24 mouse cellular contexts compared by ENCODE assay signal in genomic region chr12:91312591-91312990, GRCm38 (mm10).
A peak's percentile ranks its signal among the peaks of the same experiment; 100 is the strongest.
DNase-seq lines count a peak whose midpoint lies in the region; ATAC-seq lines count a peak whose summit lies in the region.
"Had no signal": no experiment of that assay in that cellular context is flagged by ENCODE, and none has a peak within 500 bp of the region (broad histone marks: within the 10 kb centered on the region; RNA-seq: fewer than 3 reads in every experiment).

No protein-coding gene starts in this region.

- H3K9me3 ChIP-seq in liver, embryonic 16.5 days (replicated peaks; ENCODE audit: control insufficient read depth, low read length) = no peaks in the 10 kb centered on the region
- H3K9me3 ChIP-seq in liver, embryonic 11.5 days (ENCODE audit: control insufficient read depth, low read length) = no peaks in the 10 kb centered on the region
- H3K9me3 ChIP-seq in kidney, embryonic 16.5 days (ENCODE audit: low read length) = no peaks in the 10 kb centered on the region
- no peaks in the 10 kb centered on the region for H3K9me3 ChIP-seq in hindbrain, embryonic 10.5 days
- H3K9me3 ChIP-seq: forebrain, embryonic 10.5 days; forebrain, embryonic 13.5 days had no signal

- 71% methylated on average over 4 of the region's 4 CpGs for WGBS in liver, embryonic 16.5 days (ENCODE audit: insufficient replicate concordance)
- WGBS in liver, embryonic 11.5 days = 86% methylated on average over 4 of the region's 4 CpGs
- 89% methylated on average over 4 of the region's 4 CpGs for WGBS in kidney, embryonic 16.5 days
- WGBS in hindbrain, embryonic 10.5 days = 93% methylated on average over 4 of the region's 4 CpGs

- no peaks in the 10 kb centered on the region for H3K27me3 ChIP-seq in liver, embryonic 16.5 days (ENCODE audit: control insufficient read depth, insufficient read depth, low read depth, low read length)
- H3K27me3 ChIP-seq in liver, embryonic 11.5 days (replicated peaks; ENCODE audit: control insufficient read depth, insufficient read depth, low read length) = no peaks in the 10 kb centered on the region
- no peaks in the 10 kb centered on the region for H3K27me3 ChIP-seq in kidney, embryonic 16.5 days (ENCODE audit: insufficient read depth, low read length)
- H3K27me3 ChIP-seq in hindbrain, embryonic 10.5 days (ENCODE audit: insufficient read depth, poor library complexity, severe bottlenecking) = no peaks in the 10 kb centered on the region
- H3K27me3 ChIP-seq: CH12.LX; forebrain, embryonic 13.5 days had no signal

- H3K9ac ChIP-seq in liver, embryonic 16.5 days (ENCODE audit: low read depth, low read length) = no peak overlapping the region
- H3K9ac ChIP-seq in liver, embryonic 11.5 days (ENCODE audit: low read depth, low read length) = no peak overlapping the region
- no peak overlapping the region for H3K9ac ChIP-seq in kidney, embryonic 16.5 days (replicated peaks; ENCODE audit: low read length)
- H3K9ac ChIP-seq: forebrain, embryonic 13.5 days; hindbrain, embryonic 14.5 days had no signal

- no peaks in the 10 kb centered on the region; the same call in 1 of the 2 replicates for H3K4me1 ChIP-seq in liver, embryonic 16.5 days (ENCODE audit: control insufficient read depth, low read depth, low read length)
- no peaks in the 10 kb centered on the region for H3K4me1 ChIP-seq in liver, embryonic 11.5 days (replicated peaks; ENCODE audit: control insufficient read depth, insufficient read depth, low read length)
- H3K4me1 ChIP-seq in kidney, embryonic 16.5 days (ENCODE audit: insufficient read depth, low read length) = no peaks in the 10 kb centered on the region
- no peaks in the 10 kb centered on the region for H3K4me1 ChIP-seq in hindbrain, embryonic 10.5 days (replicated peaks)
- H3K4me1 ChIP-seq: forebrain, embryonic 13.5 days had no signal

- peak; percentile 37; the same call in 1 of the 2 replicates for ATAC-seq in liver, embryonic 16.5 days (ENCODE audit: low read depth)
- ATAC-seq in liver, embryonic 11.5 days (replicated peaks; ENCODE audit: low FRiP score) = no peak
- ATAC-seq in granulocyte monocyte progenitor cell, adult 5-6 weeks (replicated peaks; ENCODE audit: poor library complexity, severe bottlenecking) = peak; percentile 76
- ATAC-seq in megakaryocyte, adult 5-6 weeks (ENCODE audit: poor library complexity, severe bottlenecking) = peak; percentile 68
- ATAC-seq in cerebellum, adult (ENCODE audit: insufficient number of reproducible peaks, low FRiP score, low TSS enrichment) = no peak
- no peak for ATAC-seq in kidney, embryonic 16.5 days (ENCODE audit: low FRiP score, low TSS enrichment)
- ATAC-seq: forebrain, embryonic 13.5 days; forebrain, embryonic 16.5 days; hindbrain, postnatal 0 days had no signal

- no peak for DNase-seq in liver, embryonic 11.5 days (ENCODE audit: low spot score)
- no peak for DNase-seq in hindbrain, embryonic 10.5 days (ENCODE audit: low spot score)
- DNase-seq: adrenal gland, adult 2 months; adrenal gland, postnatal 14 days; B cell, adult 2 months; cerebellum, adult 11 months; cerebellum, adult 8-10 months; cerebellum, postnatal 10 days; cerebellum, postnatal 36 days; gastrocnemius, postnatal 10 days; gastrocnemius, postnatal 36 days; heart, adult 11 months had no signal

- no peak overlapping the region for H3K4me3 ChIP-seq in liver, embryonic 16.5 days (ENCODE audit: low read depth, low read length)
- no peak overlapping the region for H3K4me3 ChIP-seq in liver, embryonic 11.5 days (ENCODE audit: low read depth, low read length)
- no peak overlapping the region for H3K4me3 ChIP-seq in kidney, embryonic 16.5 days (ENCODE audit: low read length)
- H3K4me3 ChIP-seq in hindbrain, embryonic 10.5 days = no peak overlapping the region
- H3K4me3 ChIP-seq: forebrain, embryonic 10.5 days; forebrain, embryonic 13.5 days had no signal

- no peak overlapping the region for H3K4me2 ChIP-seq in liver, embryonic 16.5 days (ENCODE audit: low read depth, low read length)
- no peak overlapping the region for H3K4me2 ChIP-seq in liver, embryonic 11.5 days
- H3K4me2 ChIP-seq in kidney, embryonic 16.5 days (replicated peaks; ENCODE audit: low read depth, low read length) = no peak overlapping the region
- H3K4me2 ChIP-seq: forebrain, embryonic 13.5 days; heart, embryonic 11.5 days; hindbrain, embryonic 14.5 days had no signal

- H3K27ac ChIP-seq in liver, embryonic 16.5 days (ENCODE audit: low read length) = no peak overlapping the region
- no peak overlapping the region for H3K27ac ChIP-seq in liver, embryonic 11.5 days (ENCODE audit: low read depth, low read length)
- no peak overlapping the region for H3K27ac ChIP-seq in kidney, embryonic 16.5 days (ENCODE audit: low read length)
- H3K27ac ChIP-seq in hindbrain, embryonic 10.5 days = no peak overlapping the region
- H3K27ac ChIP-seq: forebrain, embryonic 10.5 days; forebrain, embryonic 13.5 days; hindbrain, embryonic 14.5 days; hindbrain, postnatal 0 days had no signal

- no peaks in the 10 kb centered on the region for H3K36me3 ChIP-seq in liver, embryonic 16.5 days (ENCODE audit: control insufficient read depth, insufficient read depth)
- H3K36me3 ChIP-seq in liver, embryonic 11.5 days (ENCODE audit: control insufficient read depth, insufficient read depth, low read length) = no peaks in the 10 kb centered on the region
- no peaks in the 10 kb centered on the region for H3K36me3 ChIP-seq in kidney, embryonic 16.5 days (ENCODE audit: insufficient read depth, low read length)
- H3K36me3 ChIP-seq in hindbrain, embryonic 10.5 days = no peaks in the 10 kb centered on the region
- H3K36me3 ChIP-seq: forebrain, embryonic 10.5 days had no signal

Comparison
In these comparisons a context has a peak if more than half of its experiments do, and no peak if none do; other contexts are left out.
1. ATAC-seq: peak in liver, embryonic 16.5 days (single experiment), granulocyte monocyte progenitor cell, adult 5-6 weeks (single experiment) and megakaryocyte, adult 5-6 weeks (single experiment); none in liver, embryonic 11.5 days (single experiment), cerebellum, adult (single experiment) and kidney, embryonic 16.5 days (single experiment).